Mouse (Mus musculus) stomach, postnatal 0 days (tissue): ENCODE data around the gene Gm1604a. TPM values are rescaled to one million over a fixed set of nuclear protein-coding genes. Genes with fewer than 3 reads are reported as not detected.
"Not testable (repeated sequence)": the region's sequence is repeated elsewhere in the genome, so short reads cannot be mapped to it uniquely, and the experiment has no call there.

Experiments used
- ATAC-seq: fragments of 200-750 bp; cut with Nextera tagmentation; 2 replicates; pipeline ENCODE4 v1.8.0; 2017; ENCODE audit not compliant: low FRiP score, low TSS enrichment
- DNase-seq: peaks from one replicate; pipeline ENCODE4 v3.0.0-alpha.2; 2016; ENCODE audit warnings: low spot score
- H3K27ac ChIP-seq: fragments of 300-500 bp; sonication (generic); replicated peaks from 2 replicates; pipeline ENCODE4 v1.5.1; 2014; ENCODE audit warnings: mild to moderate bottlenecking, control low read depth
- H3K27me3 ChIP-seq: fragments of 300-500 bp; sonication (generic); 2 replicates; pipeline ENCODE4 v1.6.1; 2014; ENCODE audit warnings: low read length; ENCODE audit not compliant: control insufficient read depth, insufficient read depth
- H3K36me3 ChIP-seq: fragments of 300-500 bp; sonication (generic); 2 replicates; pipeline ENCODE4 v1.6.1; 2014; ENCODE audit warnings: low read length, mixed read lengths; ENCODE audit not compliant: control insufficient read depth, insufficient read depth
- H3K4me1 ChIP-seq: fragments of 300-500 bp; sonication (generic); replicated peaks from 2 replicates; pipeline ENCODE4 v1.6.1; 2014; ENCODE audit warnings: antibody characterized with exemption; ENCODE audit not compliant: control insufficient read depth, insufficient read depth
- H3K4me2 ChIP-seq: fragments of 300-500 bp; sonication (generic); replicated peaks from 2 replicates; pipeline ENCODE4 v1.6.1; 2014; ENCODE audit warnings: low read depth, mild to moderate bottlenecking, control low read depth, moderate library complexity
- H3K4me3 ChIP-seq: fragments of 300-500 bp; sonication (generic); 2 replicates; pipeline ENCODE4 v1.5.1; 2014; ENCODE audit warnings: low read depth, low read length, control low read depth
- H3K9ac ChIP-seq: fragments of 300-500 bp; sonication (generic); 2 replicates; pipeline ENCODE4 v1.6.1; 2014; ENCODE audit warnings: mild to moderate bottlenecking, low read length, control low read depth, mixed read lengths
- H3K9me3 ChIP-seq: fragments of 300-500 bp; sonication (generic); 2 replicates; pipeline ENCODE4 v1.6.1; 2016; ENCODE audit warnings: low read length; ENCODE audit not compliant: control insufficient read depth
- WGBS: fragments of 180-500 bp; shearing (Covaris S2); extraction: QIAGEN DNeasy Blood & Tissue Kit; methylation state at CpG from one replicate; pipeline ENCODE4 v1.1.7; 2014; 5-methylcytosine and 5-hydroxymethylcytosine counted together
- polyA plus RNA-seq: library from polyadenylated mRNA; unstranded; fragments of >200 nt; fragmentation: Nextera tagmentation; extraction: Ambion mirVana; gene quantifications from 2 replicates; pipeline ENCODE4 v1.2.1, GENCODE M21; 2015

Gm1604a gene
- polyA plus RNA-seq, 1 experiment from 2014 or later: not detected

GRCm38 (mm10) chr17:7001790-7002585 lies 23.4 kb upstream of the Gm1604a start:
- not testable (repeated sequence) for H3K4me1 ChIP-seq, H3K27me3 ChIP-seq, H3K9ac ChIP-seq, H3K4me2 ChIP-seq, H3K9me3 ChIP-seq, DNase-seq, H3K27ac ChIP-seq, H3K4me3 ChIP-seq, H3K36me3 ChIP-seq
- 53% methylated on average over 8 of the region's 12 CpGs for WGBS
- ATAC-seq: peak; percentile 66; the same call in 1 of the 2 replicates

- not testable (repeated sequence) for H3K4me3 ChIP-seq, H3K4me1 ChIP-seq, DNase-seq, H3K4me2 ChIP-seq, H3K27ac ChIP-seq, H3K9me3 ChIP-seq, H3K27me3 ChIP-seq, H3K9ac ChIP-seq, H3K36me3 ChIP-seq
- 0 out of 2 replicates have a peak, but pooled peaks have one; percentile 26 for ATAC-seq
- WGBS: no CpG with 5 or more reads among the region's 3 CpGs
Measured at GRCm38 (mm10) chr17:7003392-7003791, 22.0 kb upstream of the Gm1604a start.

GRCm38 (mm10) chr17:7005646-7006045 lies 19.7 kb upstream of the Gm1604a start:
- H3K36me3 ChIP-seq, DNase-seq, H3K27ac ChIP-seq, H3K4me3 ChIP-seq, H3K4me1 ChIP-seq, H3K27me3 ChIP-seq, H3K4me2 ChIP-seq, ATAC-seq, H3K9ac ChIP-seq, H3K9me3 ChIP-seq: not testable (repeated sequence)
- 46% methylated on average over 2 of the region's 4 CpGs for WGBS

GRCm38 (mm10) chr17:7008885-7009284 lies 16.5 kb upstream of the Gm1604a start:
- not testable (repeated sequence) for H3K9ac ChIP-seq, H3K9me3 ChIP-seq, H3K4me2 ChIP-seq, H3K4me1 ChIP-seq, H3K4me3 ChIP-seq, H3K36me3 ChIP-seq, ATAC-seq, H3K27ac ChIP-seq, DNase-seq, H3K27me3 ChIP-seq

- not testable (repeated sequence) for H3K4me1 ChIP-seq, H3K9ac ChIP-seq, H3K27me3 ChIP-seq, ATAC-seq, H3K4me3 ChIP-seq, H3K27ac ChIP-seq, H3K9me3 ChIP-seq, H3K36me3 ChIP-seq, DNase-seq, H3K4me2 ChIP-seq
- WGBS: no CpG with 5 or more reads among the region's 7 CpGs
Measured at GRCm38 (mm10) chr17:7009440-7009839, 15.9 kb upstream of the Gm1604a start.

- not testable (repeated sequence) for H3K4me3 ChIP-seq, H3K4me1 ChIP-seq, ATAC-seq, H3K4me2 ChIP-seq, DNase-seq, H3K36me3 ChIP-seq, H3K27ac ChIP-seq, H3K27me3 ChIP-seq, H3K9ac ChIP-seq, H3K9me3 ChIP-seq
- 54% methylated on average over 4 of the region's 9 CpGs for WGBS
Measured at GRCm38 (mm10) chr17:7009901-7010300, 15.5 kb upstream of the Gm1604a start.

- H3K27ac ChIP-seq, H3K9me3 ChIP-seq, H3K4me1 ChIP-seq, DNase-seq, H3K4me3 ChIP-seq, H3K9ac ChIP-seq, ATAC-seq, H3K27me3 ChIP-seq, H3K36me3 ChIP-seq, H3K4me2 ChIP-seq: not testable (repeated sequence)
- no CpG with 5 or more reads among the region's 1 CpGs for WGBS
Measured at GRCm38 (mm10) chr17:7014190-7014589, 11.2 kb upstream of the Gm1604a start.

GRCm38 (mm10) chr17:7025764-7026346 lies 487 bp downstream of the Gm1604a start:
- H3K4me3 ChIP-seq, H3K4me2 ChIP-seq, H3K9ac ChIP-seq, H3K27me3 ChIP-seq, DNase-seq, ATAC-seq, H3K4me1 ChIP-seq, H3K36me3 ChIP-seq, H3K27ac ChIP-seq, H3K9me3 ChIP-seq: not testable (repeated sequence)
- 85% methylated on average over 3 of the region's 14 CpGs for WGBS

- H3K36me3 ChIP-seq, H3K27ac ChIP-seq, DNase-seq, H3K9ac ChIP-seq, ATAC-seq, H3K27me3 ChIP-seq, H3K9me3 ChIP-seq, H3K4me3 ChIP-seq, H3K4me2 ChIP-seq, H3K4me1 ChIP-seq: not testable (repeated sequence)
- 44% methylated on average over 5 of the region's 7 CpGs for WGBS
Measured at GRCm38 (mm10) chr17:7030204-7030603, 4.8 kb downstream of the Gm1604a start.
